Mouse (Mus musculus) neural tube, postnatal 0 days (tissue): ENCODE measurements around the gene Nup62. TPM values are rescaled to one million over a fixed set of nuclear protein-coding genes. Genes with fewer than 3 reads are reported as not detected.

Experiments used
- microRNA counts: library from miRNA; unstranded; fragments of <30 nt; microRNA quantifications from one replicate; lab custom pipeline; 2015
- microRNA-seq: library from miRNA; unstranded; fragments of <30 nt; microRNA quantifications from one replicate; pipeline ENCODE4, GENCODE M21; 2016
- polyA plus RNA-seq: library from polyadenylated mRNA; unstranded; fragments of >200 nt; fragmentation: Nextera tagmentation; extraction: Ambion mirVana; gene quantifications from 2 replicates; pipeline ENCODE4 v1.2.1, GENCODE M21; 2015

The Nup62 gene
- polyA plus RNA-seq: 30.3 and 34.3 TPM in 2 replicates

DNA sequence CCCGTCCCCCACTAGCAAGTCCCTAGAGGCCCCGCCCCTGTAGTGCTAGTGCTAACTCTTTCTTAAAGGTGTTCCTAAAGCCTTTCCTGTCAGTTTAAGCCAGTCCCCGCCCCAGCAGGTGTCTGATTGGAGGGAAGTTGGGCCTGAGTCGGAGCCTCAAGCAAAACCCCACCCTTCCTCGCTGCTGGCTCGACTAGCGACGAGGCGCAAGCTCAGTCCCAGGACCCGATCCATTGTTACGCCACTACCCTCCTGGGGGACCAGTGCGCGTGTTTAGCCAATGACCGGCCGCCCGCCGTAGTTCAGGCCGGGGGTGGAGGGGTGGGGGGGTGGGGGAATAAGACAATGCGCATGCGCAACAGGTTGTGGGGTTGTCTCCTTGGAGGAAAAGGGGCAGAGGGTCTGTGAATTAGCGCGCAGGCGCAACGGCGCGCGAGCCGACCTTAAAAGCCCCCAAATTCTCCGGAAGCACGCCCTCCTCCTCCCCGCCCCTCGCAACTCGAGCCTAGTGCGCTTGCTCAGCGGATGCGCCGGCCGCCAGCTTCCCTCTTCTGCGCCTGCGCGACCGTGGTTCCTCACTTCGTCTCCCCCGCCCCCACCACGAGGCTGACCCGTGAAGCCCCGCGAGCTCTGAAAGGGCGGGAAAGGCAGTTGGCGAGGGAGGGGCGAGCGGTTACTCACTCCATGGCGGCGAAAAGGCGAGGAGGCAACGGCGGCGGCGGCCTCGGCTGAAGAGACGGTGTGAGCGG lies at the start of gene Nup62, which contains the start of gene Il4i1:
Nup62 (plus strand) TSS at position 368 of the 749 bp plus-strand sequence.
Il4i1 (plus strand) TSS at position 667 of the 749 bp plus-strand sequence.

GRCm38 (mm10) chr7:44816470-44817021 lies 658 bp downstream of the Nup62 start, which contains the start of gene Atf5:
Atf5 (minus strand) TSS chr7:44816658.

DNA sequence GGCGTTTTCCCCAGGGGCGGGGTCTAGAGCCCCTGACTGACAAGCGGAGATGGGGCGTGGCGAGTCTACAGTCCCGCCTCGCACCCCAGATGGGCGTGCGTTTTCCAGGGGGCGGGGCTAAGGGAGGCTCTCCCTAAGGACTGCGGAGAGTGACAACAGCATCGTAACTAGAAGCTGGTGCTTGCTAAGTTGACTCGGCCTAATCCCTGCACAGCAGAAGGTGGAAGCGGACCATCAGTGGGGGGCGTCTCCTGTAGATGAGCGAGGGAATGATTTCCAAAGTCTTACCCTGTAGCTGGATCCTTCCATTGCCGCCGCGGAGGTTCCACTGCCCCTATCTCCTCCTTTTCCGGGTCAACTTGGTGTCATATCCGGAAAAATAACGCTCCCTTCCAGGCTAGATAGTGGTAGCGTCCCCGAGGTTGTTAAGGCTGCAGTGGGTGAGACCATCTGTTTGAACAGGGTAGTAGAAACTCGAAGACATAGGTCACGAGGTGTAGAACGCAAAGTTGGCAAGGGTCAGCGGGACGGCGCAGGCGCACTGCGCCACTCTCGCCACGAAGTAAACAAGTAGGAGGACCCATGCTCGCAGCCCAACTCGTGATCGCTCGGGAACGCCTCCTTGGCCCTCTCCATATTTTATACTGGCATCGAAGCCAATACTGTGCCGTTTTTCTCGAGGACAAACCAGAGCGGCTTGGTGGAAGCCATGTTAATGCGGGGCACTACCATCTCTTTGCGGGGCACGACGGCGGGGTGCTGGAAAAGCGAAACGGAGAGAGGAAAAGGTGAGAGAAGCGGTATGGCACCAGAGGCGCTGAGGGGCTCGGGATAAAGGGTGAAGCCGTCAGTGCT lies 32.9 kb downstream of the Nup62 start, which contains the start of the genes Akt1s1 and Tbc1d17:
Akt1s1 (plus strand) TSS at position 431 of the 855 bp plus-strand sequence.
Tbc1d17 (minus strand) TSS at position 519 of the 855 bp plus-strand sequence.

GRCm38 (mm10) chr7:44857042-44857552 lies 41.2 kb downstream of the Nup62 start, which contains the start of gene Pnkp:
Pnkp (plus strand) TSS chr7:44857139.

DNA sequence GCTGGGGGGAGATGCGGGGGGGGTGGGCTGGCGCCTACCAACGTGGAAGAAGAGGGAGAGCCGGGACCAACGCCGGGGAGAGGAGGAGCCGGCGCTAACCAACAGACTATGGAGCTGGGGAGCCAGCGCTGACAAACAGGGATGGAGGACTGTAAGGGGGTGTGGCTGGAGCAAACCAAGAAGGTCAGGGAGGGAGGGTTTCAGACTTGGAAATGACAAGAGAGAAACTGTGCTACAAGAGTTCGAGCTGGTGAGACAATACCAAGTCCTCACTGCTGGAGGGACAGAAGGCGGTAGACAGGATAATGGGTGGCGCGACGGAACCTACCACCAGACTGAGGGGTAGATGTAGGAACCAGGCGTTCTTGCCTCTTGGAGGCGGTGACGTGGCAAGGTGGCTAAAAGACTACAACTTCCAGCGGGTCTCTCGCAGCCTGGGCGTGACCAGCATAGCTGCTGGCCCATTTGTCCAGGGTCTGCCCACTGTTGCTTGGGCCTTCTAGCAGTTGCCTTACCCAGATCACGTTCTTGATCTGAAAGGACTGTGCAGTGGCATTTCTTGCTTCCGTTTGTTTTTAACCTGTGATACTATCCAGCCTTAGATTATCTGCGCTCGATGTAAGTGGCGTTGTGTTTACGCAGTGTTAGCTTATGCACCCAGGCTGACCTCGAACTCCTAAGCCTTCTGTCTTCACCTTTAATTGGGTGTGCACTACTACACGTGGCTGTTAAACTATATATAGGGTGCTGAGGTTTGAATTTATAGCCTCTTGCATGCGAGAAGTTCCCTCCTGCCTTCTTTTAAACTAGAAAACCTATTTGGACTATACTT lies 54.0 kb downstream of the Nup62 start, which contains the start of gene Ptov1:
Ptov1 (minus strand) TSS at position 92 of the 832 bp plus-strand sequence.

MicroRNA genes within 50 kb of the gene (microRNA counts, 519-probe panel; counts per million panel counts)
- 40.5 counts per million for microRNA mmu-miR-707 (lab: Ali Mortazavi, UCI)

Small RNA genes within 50 kb of the gene (microRNA-seq; reads per million reads assigned to microRNA genes)
- gene Mir707: not detected

Other genes with a start within 250 kb of the Nup62 start
- gene Napsa, start 243.7 kb upstream of the Nup62 start, polyA plus RNA-seq: 0.62 and 1.2 TPM in 2 replicates
- gene Kcnc3, start 225.4 kb upstream of the Nup62 start, polyA plus RNA-seq: 11.6 and 11.9 TPM in 2 replicates
- 9.5 and 11.4 TPM in 2 replicates for gene Myh14, start 145.2 kb upstream of the Nup62 start, polyA plus RNA-seq
- gene Izumo2, start 107.3 kb upstream of the Nup62 start, polyA plus RNA-seq: not detected in 2 replicates
- gene Vrk3, start 67.7 kb upstream of the Nup62 start, polyA plus RNA-seq: 26.6 and 27.4 TPM in 2 replicates
- gene Zfp473, start 65.0 kb upstream of the Nup62 start, polyA plus RNA-seq: 0.77 and 0.92 TPM in 2 replicates
- gene Il4i1, start 299 bp downstream of the Nup62 start, polyA plus RNA-seq: 0.65 and 0.75 TPM in 2 replicates
- 4.6 TPM in 2 replicates for gene Atf5, start 570 bp downstream of the Nup62 start, polyA plus RNA-seq
- gene Akt1s1, start 32.9 kb downstream of the Nup62 start, polyA plus RNA-seq: 90.2 and 91.0 TPM in 2 replicates
- gene Tbc1d17, start 33.0 kb downstream of the Nup62 start, polyA plus RNA-seq: 103 and 107 TPM in 2 replicates
- 27.6 and 30.9 TPM in 2 replicates for gene Pnkp, start 41.1 kb downstream of the Nup62 start, polyA plus RNA-seq
- gene Ptov1, start 53.7 kb downstream of the Nup62 start, polyA plus RNA-seq: 473 and 497 TPM in 2 replicates
- 102 and 116 TPM in 2 replicates for gene Med25, start 76.6 kb downstream of the Nup62 start, polyA plus RNA-seq
- gene Fuz, start 80.0 kb downstream of the Nup62 start, polyA plus RNA-seq: 15.0 and 17.1 TPM in 2 replicates
- gene Ap2a1, start 113.4 kb downstream of the Nup62 start, polyA plus RNA-seq: 115 and 126 TPM in 2 replicates
- 0.13 and 0.25 TPM in 2 replicates for gene Tsks, start 127.1 kb downstream of the Nup62 start, polyA plus RNA-seq
- gene Cpt1c, start 158.8 kb downstream of the Nup62 start, polyA plus RNA-seq: 47.3 and 54.4 TPM in 2 replicates
- 421 and 486 TPM in 2 replicates for gene Prmt1, start 170.5 kb downstream of the Nup62 start, polyA plus RNA-seq
- gene Irf3, start 181.6 kb downstream of the Nup62 start, polyA plus RNA-seq: 39.9 and 41.6 TPM in 2 replicates
- 9.2 and 11.8 TPM in 2 replicates for gene Bcl2l12, start 182.6 kb downstream of the Nup62 start, polyA plus RNA-seq
- 46.4 and 54.3 TPM in 2 replicates for gene Scaf1, start 200.3 kb downstream of the Nup62 start, polyA plus RNA-seq
- gene Rras, start 201.9 kb downstream of the Nup62 start, polyA plus RNA-seq: 19.6 and 25.6 TPM in 2 replicates
- 9.7 and 11.6 TPM in 2 replicates for gene Prr12, start 236.8 kb downstream of the Nup62 start, polyA plus RNA-seq
- 59.8 and 66.5 TPM in 2 replicates for gene Nosip, start 246.3 kb downstream of the Nup62 start, polyA plus RNA-seq
- 14.7 and 15.8 TPM in 2 replicates for gene Prrg2, start 246.6 kb downstream of the Nup62 start, polyA plus RNA-seq